Mouse (Mus musculus): ENCODE results near the gene Scnm1. TPM values are rescaled to one million over a fixed set of nuclear protein-coding genes. Genes with fewer than 3 reads are reported as not detected.

Gene Scnm1
- total RNA-seq, 2 experiments from 2014 or later: 33.9 to 34.2 TPM

- peak; percentile 98 for DNase-seq
Measured at GRCm38 (mm10) chr3:95106338-95107117, 27.3 kb downstream of the Scnm1 start, which contains the start of gene Pip5k1a. Gene Pip5k1a, minus strand, starts transcription at chr3:95106930.

DNA sequence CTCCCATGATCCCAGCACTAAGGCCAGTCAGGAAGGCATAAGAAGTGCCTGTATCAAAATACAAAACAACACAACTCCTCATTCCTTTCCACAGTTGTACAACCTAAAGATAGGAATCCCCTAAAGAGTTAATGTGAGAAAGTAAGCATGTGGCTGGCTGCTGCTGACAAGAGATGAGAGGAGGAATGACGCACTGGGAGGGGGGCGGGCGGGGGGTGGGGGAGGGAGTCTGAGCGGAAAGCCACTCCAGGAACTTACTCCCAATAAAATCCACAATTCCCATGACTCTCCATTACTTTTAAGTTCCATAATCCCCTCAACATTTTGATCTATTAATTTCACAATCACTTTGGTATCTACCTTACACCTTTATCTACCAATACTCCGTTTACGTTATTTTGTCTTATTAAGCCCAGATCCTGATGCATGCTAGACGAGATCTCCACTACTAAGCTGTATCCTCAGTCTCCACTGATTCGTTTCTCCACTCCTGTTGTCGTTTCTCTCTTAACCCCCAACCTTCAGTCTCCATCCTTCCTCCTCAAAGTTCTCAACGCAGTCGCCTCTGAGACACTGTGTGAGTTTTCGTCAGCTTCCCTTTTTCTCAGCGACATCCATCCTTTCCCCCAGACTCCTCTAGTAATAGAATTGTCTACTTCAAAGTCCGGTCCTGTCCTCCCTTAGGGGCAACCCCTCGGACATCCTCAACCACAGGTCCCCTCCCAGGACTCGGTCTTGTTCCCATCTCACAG lies 28.0 kb downstream of the Scnm1 start:
- no peak for DNase-seq

- no peak for DNase-seq
Measured at GRCm38 (mm10) chr3:95105121-95105520, 28.7 kb downstream of the Scnm1 start.

- no peak for DNase-seq
Measured at GRCm38 (mm10) chr3:95100854-95101253, 33.0 kb downstream of the Scnm1 start.

GRCm38 (mm10) chr3:95088071-95088470 lies 45.7 kb downstream of the Scnm1 start:
- DNase-seq: no peak

Small RNAs within 50 kb of the gene (microRNA-seq; reads per million reads assigned to microRNA genes)
- gene Mir8099-1: 0 reads per million in 2 experiments

Other genes starting within 250 kb of the Scnm1 start
- gene Psmb4, start 247.1 kb downstream of the Scnm1 start, total RNA-seq (2021): 100 to 1,000 TPM; 297 to 299 TPM
- gene Selenbp1, start 201.0 kb downstream of the Scnm1 start, total RNA-seq (2021): 10 to 100 TPM; 47.4 to 48.9 TPM
- gene Rfx5, start 179.9 kb downstream of the Scnm1 start, total RNA-seq (2021): 10 to 100 TPM in 1 of 2 experiments, 1 to 10 TPM in 1; 9.3 to 11.9 TPM
- 10 to 100 TPM; 33.4 to 36.5 TPM for gene Pi4kb, start 159.3 kb downstream of the Scnm1 start, total RNA-seq (2021)
- 10 to 100 TPM; 30.7 to 33.4 TPM for gene Zfp687, start 118.6 kb downstream of the Scnm1 start, total RNA-seq (2021)
- gene Psmd4, start 91.4 kb downstream of the Scnm1 start, total RNA-seq (2021): 100 to 1,000 TPM; 145 to 147 TPM
- gene Pip5k1a, start 27.1 kb downstream of the Scnm1 start, total RNA-seq (2021): 10 to 100 TPM; 30.9 to 33.7 TPM
- gene Vps72, start 23.0 kb downstream of the Scnm1 start, total RNA-seq (2021): 10 to 100 TPM; 48.4 to 51.8 TPM
- gene Tmod4, start 9.5 kb downstream of the Scnm1 start, total RNA-seq (2021): 1 to 10 TPM; 3.2 to 3.4 TPM
- 1 to 10 TPM; 5.3 to 6.0 TPM for gene Lysmd1, start 77 bp upstream of the Scnm1 start, total RNA-seq (2021)
- 1 to 10 TPM in 1 of 2 experiments, under 1 TPM in 1; 0.54 to 1.2 TPM for gene Tnfaip8l2, start 8.3 kb upstream of the Scnm1 start, total RNA-seq (2021)
- 1 to 10 TPM; 7.5 to 8.1 TPM for gene Sema6c, start 26.4 kb upstream of the Scnm1 start, total RNA-seq (2021)
- gene Gabpb2, start 83.9 kb upstream of the Scnm1 start, total RNA-seq (2021): 10 to 100 TPM; 16.1 to 16.2 TPM
- 10 to 100 TPM; 45.2 to 45.9 TPM for gene Cdc42se1, start 94.7 kb upstream of the Scnm1 start, total RNA-seq (2021)
- 1 to 10 TPM; 7.4 to 8.1 TPM for gene Mllt11, start 98.2 kb upstream of the Scnm1 start, total RNA-seq (2021)
- under 1 TPM in 1 of 2 experiments, not detected in 1; 0.14 TPM for gene Gm128, start 107.6 kb upstream of the Scnm1 start, total RNA-seq (2021)
- gene Bnipl, start 117.2 kb upstream of the Scnm1 start, total RNA-seq (2021): not detected
- gene Mindy1, start 147.3 kb upstream of the Scnm1 start, total RNA-seq (2021): 10 to 100 TPM; 23.1 to 28.0 TPM
- gene Prune1, start 148.1 kb upstream of the Scnm1 start, total RNA-seq (2021): 10 to 100 TPM; 33.2 to 36.3 TPM
- gene Anxa9, start 173.2 kb upstream of the Scnm1 start, total RNA-seq (2021): under 1 TPM; 0.14 to 0.24 TPM
- 10 to 100 TPM; 67.2 to 69.6 TPM for gene Cers2, start 180.8 kb upstream of the Scnm1 start, total RNA-seq (2021)
- gene Setdb1, start 223.2 kb upstream of the Scnm1 start, total RNA-seq (2021): 10 to 100 TPM; 18.3 to 19.2 TPM

Measured in heart, postnatal 4 days (tissue).